Mouse (Mus musculus) adrenal gland, postnatal 36 days (tissue): ENCODE data around the gene Fpr3. TPM values are rescaled to one million over a fixed set of nuclear protein-coding genes. Genes with fewer than 3 reads are reported as not detected.
A peak's percentile ranks its signal among the peaks of the same experiment; 100 is the strongest.
"Not testable (repeated sequence)": the region's sequence is repeated elsewhere in the genome, so short reads cannot be mapped to it uniquely, and the experiment has no call there.

Source experiments
- DNase-seq, 2 experiments: peaks; one replicate each; pipeline ENCODE4 v3.0.0; 2021; ENCODE audit warnings: mixed read lengths in 1 of 2
- total RNA-seq, 2 experiments: library from RNA; stranded (reverse); gene quantifications; 2 replicates each; pipeline ENCODE4 v1.2.3; 2021

Fpr3 gene
- total RNA-seq, 2 experiments from 2014 or later, result not detected

GRCm38 (mm10) chr17:17883840-17884239 is 3.8 kb upstream of the Fpr3 start, which contains the start of gene Fpr1:
Fpr1 (minus strand) TSS chr17:17883940.
- no peak for DNase-seq

GRCm38 (mm10) chr17:17889732-17890425 is 2.2 kb downstream of the Fpr3 start:
- DNase-seq, result no peak

GRCm38 (mm10) chr17:17896039-17896438 is 8.4 kb downstream of the Fpr3 start:
- peak; percentile 8 to 43 for DNase-seq

GRCm38 (mm10) chr17:17899268-17899667 is 11.6 kb downstream of the Fpr3 start:
- DNase-seq, result no peak

GRCm38 (mm10) chr17:17900768-17901167 is 13.1 kb downstream of the Fpr3 start:
- no peak for DNase-seq

- peak; percentile 92 for DNase-seq
Observed at GRCm38 (mm10) chr17:17909636-17910421, 22.2 kb downstream of the Fpr3 start.

GRCm38 (mm10) chr17:17912618-17913017 is 25.0 kb downstream of the Fpr3 start:
- DNase-seq, result not testable (repeated sequence)

GRCm38 (mm10) chr17:17917376-17917775 is 29.7 kb downstream of the Fpr3 start:
- no peak for DNase-seq

GRCm38 (mm10) chr17:17917782-17918181 is 30.1 kb downstream of the Fpr3 start:
- DNase-seq, result no peak

GRCm38 (mm10) chr17:17973443-17973842 is 85.8 kb downstream of the Fpr3 start:
- peak in 1 of 2 experiments; percentile 2 for DNase-seq

GRCm38 (mm10) chr17:17981232-17981631 is 93.6 kb downstream of the Fpr3 start:
- DNase-seq, result not testable (repeated sequence)

GRCm38 (mm10) chr17:18004752-18005151 is 117.1 kb downstream of the Fpr3 start:
- no peak for DNase-seq

Other genes starting within 250 kb of the Fpr3 start
- gene Vmn2r90, start 184.1 kb upstream of the Fpr3 start, total RNA-seq, result not detected
- 10 to 100 TPM; 38.7 to 53.8 TPM for gene Spaca6, start 60.7 kb upstream of the Fpr3 start, total RNA-seq
- under 1 TPM; 0.13 to 0.26 TPM for gene Has1, start 32.6 kb upstream of the Fpr3 start, total RNA-seq
- gene Fpr1, start 3.9 kb upstream of the Fpr3 start, total RNA-seq, result not detected
- gene Fpr2, start within 50 bp of the Fpr3 start, total RNA-seq, result not detected
- gene Fpr-rs4, start 133.9 kb downstream of the Fpr3 start, total RNA-seq, result not detected
- gene Vmn2r124, start 161.6 kb downstream of the Fpr3 start, total RNA-seq, result not detected
- gene Vmn2r91, start 197.2 kb downstream of the Fpr3 start, total RNA-seq, result not detected